Mouse (Mus musculus) liver, postnatal 0 days (tissue): ENCODE measurements at regions not wholly inside any gene's neighbourhood (a gene's known extent, or its start where the extent isn't known, plus 50 kb on each side); places are given as distances from the start of the nearest gene placed in this dataset.

ENCODE experiments used
- ATAC-seq: fragments of 200-750 bp; cut with Nextera tagmentation; 2 replicates; pipeline ENCODE4 v1.8.0; 2017; ENCODE audit warnings: mild to moderate bottlenecking, moderate library complexity
- DNase-seq: peaks from one replicate; pipeline ENCODE4 v3.0.0-alpha.2; 2016
- H3K27ac ChIP-seq: fragments of 300-500 bp; sonication (generic); 2 replicates; pipeline ENCODE4 v1.5.1; 2014; ENCODE audit warnings: antibody characterized with exemption, moderate library complexity, mild to moderate bottlenecking, low read depth
- H3K27me3 ChIP-seq: fragments of 300-500 bp; sonication (generic); 2 replicates; pipeline ENCODE4 v1.6.1; 2014; ENCODE audit warnings: low read length, control low read depth, mixed read lengths; ENCODE audit not compliant: insufficient read depth
- H3K36me3 ChIP-seq: fragments of 300-500 bp; sonication (generic); replicated peaks from 2 replicates; pipeline ENCODE4 v1.6.1; 2014; ENCODE audit warnings: mild to moderate bottlenecking, control low read depth, low read length, moderate library complexity, mixed read lengths; ENCODE audit not compliant: insufficient read depth
- H3K4me1 ChIP-seq: fragments of 300-500 bp; sonication (generic); 2 replicates; pipeline ENCODE4 v1.6.1; 2014; ENCODE audit warnings: antibody characterized with exemption, mild to moderate bottlenecking, control low read depth; ENCODE audit not compliant: insufficient read depth
- H3K4me2 ChIP-seq: fragments of 300-500 bp; sonication (generic); 2 replicates; pipeline ENCODE4 v1.6.1; 2014; ENCODE audit warnings: low read depth, mild to moderate bottlenecking, low read length, moderate library complexity, mixed read lengths
- H3K4me3 ChIP-seq: fragments of 300-500 bp; sonication (generic); 2 replicates; pipeline ENCODE4 v1.5.1; 2014; ENCODE audit warnings: low read depth, low read length
- H3K9ac ChIP-seq: fragments of 300-500 bp; sonication (generic); replicated peaks from 2 replicates; pipeline ENCODE4 v1.6.1; 2014; ENCODE audit warnings: mild to moderate bottlenecking, moderate library complexity
- H3K9me3 ChIP-seq: fragments of 300-500 bp; sonication (generic); 2 replicates; pipeline ENCODE4 v1.6.1; 2016; ENCODE audit warnings: mild to moderate bottlenecking, control low read depth, low read length, mixed read lengths
- CTCF ChIP-seq: sonication (generic); IDR thresholded peaks from 2 replicates; pipeline ENCODE4 v1.5.1; 2016; ENCODE audit warnings: antibody characterized with exemption, low read depth
- EP300 ChIP-seq: IDR thresholded peaks from 2 replicates; pipeline ENCODE4 v1.6.1; 2016; ENCODE audit warnings: antibody characterized with exemption, low read depth, mild to moderate bottlenecking
- WGBS: fragments of 180-500 bp; shearing (Covaris S2); extraction: QIAGEN DNeasy Blood & Tissue Kit; methylation state at CpG from one replicate; pipeline ENCODE4 v1.1.7; 2014; ENCODE audit not compliant: insufficient replicate concordance; 5-methylcytosine and 5-hydroxymethylcytosine counted together

DNA sequence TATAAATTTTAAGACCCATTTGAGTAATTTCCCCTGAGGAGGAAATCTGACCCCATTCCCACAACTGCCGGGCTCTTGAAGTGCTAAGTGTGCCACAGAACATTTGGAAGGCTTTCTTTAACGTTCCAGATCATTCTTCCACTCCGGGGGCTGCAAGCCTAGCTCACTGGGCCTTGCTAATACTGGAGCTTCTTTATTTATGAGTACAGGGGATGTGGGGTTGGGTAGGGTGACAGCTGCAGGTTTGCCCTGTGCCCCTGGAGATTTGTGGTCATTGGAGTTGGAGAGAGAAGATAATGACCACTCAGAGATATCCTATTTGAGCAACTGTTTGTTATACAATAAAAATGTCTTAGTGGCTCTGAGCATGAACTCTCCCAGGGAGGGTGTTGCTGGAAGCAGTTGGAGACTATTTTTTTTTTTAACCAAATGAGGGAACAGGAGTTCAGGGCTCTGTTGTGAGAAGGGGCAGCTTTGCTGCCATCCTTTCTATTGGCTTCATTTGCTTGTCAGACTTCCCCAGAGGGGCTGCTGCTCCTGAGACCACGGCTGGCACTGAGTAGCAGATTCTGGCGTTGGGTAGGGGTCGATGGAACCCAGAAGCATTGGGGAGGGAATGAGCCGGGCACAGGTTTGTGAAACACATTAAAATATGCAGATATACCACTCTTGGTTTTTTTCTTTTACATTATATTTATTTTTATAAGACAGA lies 249.0 kb downstream of the Ttll7 start:
- 50% methylated on average over 7 of the region's 7 CpGs for WGBS
- Histone ChIP-seq H3K36me3 (no peaks in the 10 kb centered on the region), H3K9ac (no peak overlapping the region), H3K4me2 (no peak overlapping the region), H3K9me3 (no peaks in the 10 kb centered on the region), H3K4me1 (no peaks in the 10 kb centered on the region), H3K4me3 (no peak overlapping the region), H3K27me3 (no peaks in the 10 kb centered on the region), H3K27ac (peak overlapping the region; percentile 60; the same call in 1 of the 2 replicates)
- TF ChIP-seq CTCF (no peak), EP300 (no peak)
- ATAC-seq = peak; percentile 40; the same call in 1 of the 2 replicates
- no peak for DNase-seq

GRCm38 (mm10) chr3:147101765-147102113 lies 249.6 kb downstream of the Ttll7 start:
- DNase-seq = no peak

DNA sequence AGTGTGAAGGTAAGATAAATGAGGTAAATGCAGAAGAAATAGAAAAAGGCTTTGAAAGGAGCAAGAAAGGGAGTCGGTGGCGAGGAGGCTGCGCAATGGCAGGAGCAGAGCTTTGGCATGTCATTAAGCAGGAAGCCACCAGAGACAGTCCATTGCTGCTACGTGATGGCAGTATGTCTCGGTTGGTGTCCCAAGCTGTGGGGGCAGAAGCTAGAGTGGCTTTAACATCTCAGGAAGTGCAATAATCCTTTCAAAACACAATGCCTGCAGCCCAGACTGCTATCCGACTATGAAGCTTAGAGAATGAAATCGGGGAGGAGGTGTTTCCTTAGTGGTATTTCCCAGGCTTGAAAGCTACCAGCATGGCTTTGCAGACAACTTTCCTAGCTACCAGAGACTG lies 251.3 kb downstream of the Ttll7 start:
- H3K4me3 ChIP-seq = no peak overlapping the region
- no peak for ATAC-seq
- H3K36me3 ChIP-seq = no peaks in the 10 kb centered on the region
- H3K4me1 ChIP-seq = no peaks in the 10 kb centered on the region
- 58% methylated on average over 7 of the region's 7 CpGs for WGBS
- no peak overlapping the region for H3K27ac ChIP-seq
- no peaks in the 10 kb centered on the region for H3K27me3 ChIP-seq
- TF ChIP-seq CTCF = no peak
- TF ChIP-seq EP300 = no peak
- H3K4me2 ChIP-seq = no peak overlapping the region
- no peak overlapping the region for H3K9ac ChIP-seq
- H3K9me3 ChIP-seq = no peaks in the 10 kb centered on the region
- no peak for DNase-seq

More at GRCm38 (mm10) chr3:147101765-147102113, 249.6 kb downstream of the Ttll7 start:
- 70% methylated on average over 3 of the region's 3 CpGs for WGBS
- H3K9me3 ChIP-seq = no peaks in the 10 kb centered on the region
- H3K36me3 ChIP-seq = no peaks in the 10 kb centered on the region
- H3K9ac ChIP-seq = no peak overlapping the region
- no peak overlapping the region for H3K4me3 ChIP-seq
- H3K4me1 ChIP-seq = no peaks in the 10 kb centered on the region
- 0 out of 2 replicates have a peak overlapping the region, but pooled peaks have one; percentile 60 for H3K27ac ChIP-seq
- no peak overlapping the region for H3K4me2 ChIP-seq
- H3K27me3 ChIP-seq = no peaks in the 10 kb centered on the region
- no peak for TF ChIP-seq CTCF
- TF ChIP-seq EP300 = no peak
- peak; percentile 73 for ATAC-seq

DNA sequence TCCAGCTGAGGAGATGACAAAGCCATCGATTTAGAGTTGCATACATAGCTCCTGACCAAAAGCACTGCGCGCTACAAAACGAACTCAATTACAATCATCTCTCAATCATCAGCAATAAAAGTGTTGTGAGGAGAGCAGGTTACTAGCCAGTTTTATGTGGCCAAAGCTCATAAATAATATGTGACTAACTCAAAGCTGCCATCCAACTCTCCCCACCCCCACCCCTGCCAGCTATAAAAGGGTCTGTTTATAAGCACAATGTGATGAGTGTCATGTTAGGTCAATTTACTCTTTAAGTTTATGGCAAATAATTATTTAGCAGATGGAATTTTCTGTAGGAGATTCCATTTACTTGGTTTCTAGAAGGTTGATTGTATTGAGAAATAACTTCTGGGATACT lies 265.4 kb downstream of the Ttll7 start:
- H3K36me3 ChIP-seq = no peaks in the 10 kb centered on the region
- no peaks in the 10 kb centered on the region for H3K27me3 ChIP-seq
- no peaks in the 10 kb centered on the region for H3K4me1 ChIP-seq
- no peak overlapping the region for H3K9ac ChIP-seq
- no peak for DNase-seq
- no peak overlapping the region for H3K27ac ChIP-seq
- no peak for ATAC-seq
- WGBS = 83% methylated on average over 4 of the region's 4 CpGs
- H3K4me2 ChIP-seq = no peak overlapping the region
- no peak overlapping the region for H3K4me3 ChIP-seq
- H3K9me3 ChIP-seq = no peaks in the 10 kb centered on the region
- TF ChIP-seq CTCF = no peak
- TF ChIP-seq EP300 = no peak

DNA sequence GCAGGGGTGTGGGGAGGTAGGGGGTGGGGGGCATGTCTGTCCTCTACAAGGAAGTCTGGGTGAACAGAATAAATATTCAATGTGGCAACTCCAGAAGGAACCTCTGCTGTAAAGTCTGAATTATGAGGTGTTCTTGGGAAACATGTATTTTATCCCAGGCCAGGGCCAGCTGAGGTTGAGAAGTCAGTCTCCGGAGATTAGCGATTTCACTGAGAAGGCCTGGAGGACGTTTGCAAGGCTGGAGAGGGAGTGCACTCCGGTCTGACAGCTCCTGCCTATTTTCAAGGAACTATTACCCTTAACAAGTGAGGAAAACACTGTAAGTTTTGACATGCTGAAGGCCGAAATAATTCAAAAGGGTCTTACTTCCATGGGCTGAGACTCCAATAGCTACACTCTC lies 265.9 kb downstream of the Ttll7 start:
- 75% methylated on average over 5 of the region's 5 CpGs for WGBS
- no peaks in the 10 kb centered on the region for H3K9me3 ChIP-seq
- no peak overlapping the region for H3K9ac ChIP-seq
- ATAC-seq (no peak), DNase-seq (no peak)
- no peak overlapping the region for H3K4me3 ChIP-seq
- no peak overlapping the region for H3K4me2 ChIP-seq
- TF ChIP-seq CTCF = no peak
- H3K36me3 ChIP-seq = no peaks in the 10 kb centered on the region
- no peaks in the 10 kb centered on the region for H3K27me3 ChIP-seq
- no peaks in the 10 kb centered on the region for H3K4me1 ChIP-seq
- no peak overlapping the region for H3K27ac ChIP-seq

DNA sequence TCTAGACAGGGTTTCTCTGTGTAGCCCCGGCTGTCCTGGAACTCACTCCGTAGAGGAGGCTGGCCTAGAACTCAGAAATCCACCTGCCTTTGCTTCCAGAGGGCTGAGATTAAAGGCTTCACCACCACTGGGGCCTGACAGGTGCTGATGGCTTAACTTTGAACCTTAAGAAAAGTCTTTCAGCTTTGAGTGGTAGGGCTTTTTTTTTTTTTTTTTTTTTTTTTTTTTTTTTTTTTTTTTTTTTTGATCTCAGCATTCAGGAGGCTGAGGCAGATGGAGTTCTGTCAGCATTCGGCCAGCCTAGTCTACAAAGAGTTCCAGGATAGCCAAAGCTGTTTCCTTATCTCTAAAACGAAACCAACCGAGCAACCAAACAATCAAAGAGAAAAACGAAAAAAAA lies 266.5 kb downstream of the Ttll7 start:
- TF ChIP-seq CTCF (no peak), EP300 (no peak)
- Histone ChIP-seq H3K4me3 (no peak overlapping the region), H3K4me2 (no peak overlapping the region), H3K9ac (no peak overlapping the region), H3K9me3 (no peaks in the 10 kb centered on the region), H3K27me3 (no peaks in the 10 kb centered on the region), H3K27ac (no peak overlapping the region), H3K4me1 (no peaks in the 10 kb centered on the region), H3K36me3 (no peaks in the 10 kb centered on the region)
- no peak for ATAC-seq
- DNase-seq = no peak
- 77% methylated on average over 6 of the region's 6 CpGs for WGBS
